Mouse (Mus musculus) induced T-regulatory cell, adult 2 months (primary cell): Measurements from ENCODE around the gene Rpl24.
"Not testable (repeated sequence)": the region's sequence is repeated elsewhere in the genome, so short reads cannot be mapped to it uniquely, and the experiment has no call there.

Source experiments
- DNase-seq: peaks from one replicate; pipeline ENCODE4 v3.0.0-alpha.2; 2012; ENCODE audit warnings: low read depth

Gene Rpl24

DNA sequence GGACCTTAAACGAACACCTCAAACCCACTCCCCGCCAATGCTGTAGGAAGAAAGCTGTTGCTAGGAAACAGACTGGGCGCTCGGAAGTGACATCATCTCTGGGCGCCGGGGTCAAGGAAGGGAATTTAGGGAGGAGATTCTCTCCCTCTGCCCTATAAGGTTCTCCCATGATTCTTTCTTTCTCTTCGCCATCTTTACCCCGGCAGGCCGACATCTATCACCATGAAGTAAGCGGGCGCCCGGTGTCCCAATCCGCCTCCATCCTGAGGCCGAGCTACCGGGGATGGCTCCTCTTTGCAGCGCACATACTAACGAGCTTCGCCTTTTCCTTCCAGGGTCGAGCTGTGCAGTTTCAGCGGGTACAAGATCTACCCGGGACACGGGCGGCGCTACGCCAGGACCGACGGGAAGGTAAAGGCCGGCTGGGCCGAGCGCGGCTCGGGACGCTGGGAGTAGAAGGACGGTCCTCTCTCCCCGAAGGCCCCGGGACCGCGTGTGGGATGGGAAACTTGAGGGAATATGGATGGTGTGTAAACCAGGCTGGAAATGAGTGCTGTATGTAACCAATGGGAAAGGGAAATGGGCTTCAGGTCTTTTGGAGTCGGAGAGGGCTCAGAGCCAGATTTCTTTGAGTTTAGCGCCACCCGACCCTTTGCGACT is at the start of gene Rpl24:
Gene Rpl24, plus strand, starts transcription at position 64 of the 660 bp plus-strand sequence.
- peak; percentile 96 for DNase-seq

DNA sequence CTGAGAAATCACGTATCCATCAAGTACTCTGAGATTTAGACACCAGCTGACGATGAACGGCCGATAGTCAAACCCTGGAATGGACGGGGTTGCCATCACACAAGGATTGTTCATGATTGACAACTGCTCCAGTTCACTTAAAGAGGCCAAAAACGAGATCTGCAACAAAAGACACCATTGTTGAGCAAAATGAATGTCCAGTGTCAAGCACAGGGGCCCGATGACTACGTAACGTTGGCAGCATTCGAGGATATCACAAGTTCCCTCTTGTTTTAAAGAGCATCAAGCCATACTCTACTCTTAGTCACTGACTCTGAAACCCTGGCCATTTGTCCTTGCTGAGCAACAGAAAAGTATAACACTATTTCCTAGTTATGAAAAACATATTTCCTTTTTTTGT is 44.0 kb upstream of the Rpl24 start:
- DNase-seq: no peak

DNA sequence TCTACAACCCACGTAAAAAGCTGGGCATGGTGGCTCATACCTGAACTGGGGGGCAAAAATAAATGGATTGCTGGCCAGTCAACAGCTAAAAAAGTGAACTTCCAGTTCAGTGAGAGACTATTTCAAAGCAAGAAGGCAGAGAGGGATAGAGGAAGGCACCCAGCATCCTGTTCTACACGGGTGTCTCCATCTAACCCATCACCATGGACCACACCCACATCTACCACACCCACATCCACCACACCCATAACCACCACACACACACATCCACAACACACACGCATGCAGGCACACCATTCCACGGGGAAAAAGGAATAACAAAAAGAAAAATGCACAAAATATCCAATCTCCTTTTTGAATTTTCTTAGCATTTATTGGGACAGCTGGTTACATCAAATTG is 42.1 kb upstream of the Rpl24 start:
- DNase-seq: peak; percentile 29

DNA sequence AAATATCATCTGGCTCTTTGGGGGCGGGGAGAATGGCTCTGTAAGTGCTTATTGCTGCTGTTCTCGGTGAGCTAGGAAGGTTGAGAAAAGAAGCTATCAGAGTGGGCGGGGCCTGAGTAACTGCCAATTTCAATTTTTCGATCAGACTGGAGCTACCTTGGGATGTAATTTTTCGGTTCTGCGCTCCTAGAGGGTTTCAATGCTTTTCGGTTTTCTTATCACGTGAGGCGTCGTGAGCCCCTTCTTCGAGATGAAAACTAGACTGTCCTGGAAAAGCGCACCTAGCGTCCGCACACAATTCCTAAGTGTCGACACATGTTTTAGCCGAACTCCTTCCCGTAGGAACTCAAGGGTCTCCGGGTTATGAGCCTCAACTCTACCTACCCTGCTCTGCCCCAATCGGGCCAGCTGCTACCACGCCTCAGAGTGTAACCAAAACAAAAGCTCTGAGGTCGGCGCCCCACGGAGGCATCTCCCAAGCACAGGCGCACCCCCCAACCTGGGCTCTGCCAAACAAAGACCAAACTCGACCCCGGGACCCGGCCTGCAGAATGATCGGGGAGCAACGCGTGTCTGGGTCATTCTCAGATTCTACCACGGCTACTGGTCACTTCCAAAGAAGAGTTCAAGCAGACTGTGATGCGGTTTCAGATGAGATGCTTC is 32.3 kb upstream of the Rpl24 start:
- peak; percentile 81 for DNase-seq

DNA sequence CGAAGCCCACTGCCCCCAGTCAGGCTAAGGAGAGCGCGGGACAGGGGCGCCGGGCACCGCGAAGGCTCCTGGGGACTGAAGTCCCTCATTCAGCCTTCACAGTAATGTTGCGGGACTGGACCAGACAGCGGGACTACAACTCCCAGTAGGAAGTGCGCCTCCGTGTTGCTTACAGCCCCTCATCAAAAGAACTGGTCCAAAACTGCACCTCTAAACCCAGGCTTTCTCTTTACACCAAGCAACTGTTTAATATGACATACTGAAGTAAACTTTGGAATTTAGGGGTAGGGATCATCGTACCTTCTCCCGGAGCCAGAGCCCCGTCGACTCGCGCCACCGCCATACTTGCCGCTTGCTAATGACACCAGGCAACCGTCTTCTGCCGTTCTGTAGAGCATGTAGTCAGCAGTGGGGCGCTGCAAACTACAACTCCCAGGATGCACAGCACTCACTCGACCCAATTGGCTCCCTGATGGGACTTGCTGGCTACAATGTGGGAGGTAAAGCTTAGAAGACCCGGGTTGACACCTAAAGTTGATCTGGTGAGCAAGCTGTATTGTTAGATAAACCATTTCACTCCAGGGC is 31.5 kb upstream of the Rpl24 start, which contains the start of gene Cep97:
Gene Cep97, minus strand, starts transcription at position 403 of the 585 bp plus-strand sequence.
- DNase-seq: peak; percentile 95

DNA sequence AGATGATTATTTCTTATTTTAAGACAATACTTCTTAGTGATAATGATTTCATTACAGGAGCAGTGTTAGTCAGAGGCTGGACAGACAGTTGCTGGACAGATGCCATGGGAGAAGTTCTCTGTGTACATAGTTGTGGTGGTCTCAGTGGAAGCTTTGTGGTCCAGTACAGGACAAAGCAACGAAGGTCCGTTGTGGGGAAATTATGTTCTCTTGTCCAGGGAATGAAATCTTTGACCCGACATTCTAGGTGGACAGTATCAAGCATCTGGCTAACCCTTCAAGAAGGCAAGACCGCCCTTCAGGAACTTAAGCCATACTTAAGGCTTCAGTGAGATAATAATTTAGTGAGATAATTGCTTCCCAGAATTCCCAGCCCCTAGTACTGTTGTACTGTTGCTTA is 27.3 kb upstream of the Rpl24 start:
- DNase-seq: no peak

DNA sequence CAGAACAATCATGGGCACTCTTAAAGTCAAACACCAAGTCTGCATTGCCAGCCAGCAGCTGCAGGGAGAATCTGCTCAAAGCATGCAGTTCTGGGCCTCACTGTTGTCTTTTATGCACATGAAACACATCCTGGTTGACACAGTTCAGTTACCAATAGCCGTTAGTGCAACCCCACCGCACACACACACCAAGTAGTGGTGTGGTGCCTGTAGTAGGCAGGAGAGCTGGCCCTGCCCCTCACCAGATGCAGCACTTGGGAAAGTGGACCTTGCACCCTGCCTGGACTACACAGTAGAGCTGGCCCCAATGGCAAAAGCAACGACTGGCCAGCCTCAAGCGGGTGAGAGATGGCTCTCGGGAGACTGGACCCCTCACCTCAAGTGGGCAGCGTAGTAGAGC is 26.4 kb upstream of the Rpl24 start:
- DNase-seq: no peak

DNA sequence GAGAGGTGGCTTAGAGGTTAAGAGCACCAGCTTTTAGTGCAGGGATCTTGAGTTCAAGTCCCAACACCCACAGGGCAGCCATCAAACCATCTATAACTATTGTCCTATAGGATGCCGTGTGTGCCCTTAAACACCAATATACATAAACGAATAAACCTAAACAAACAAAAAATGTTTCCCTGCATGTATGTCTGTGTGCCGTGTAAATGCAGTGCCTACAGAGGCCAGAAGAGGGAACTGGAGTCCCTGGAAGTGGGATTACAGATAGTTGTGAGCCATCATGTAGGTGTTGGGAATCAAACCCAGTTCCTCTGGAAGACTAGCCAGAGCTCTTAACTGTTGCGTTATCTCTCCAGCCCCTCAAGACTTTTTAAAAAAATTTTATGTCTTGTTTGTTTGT is 25.3 kb upstream of the Rpl24 start:
- DNase-seq: no peak

DNA sequence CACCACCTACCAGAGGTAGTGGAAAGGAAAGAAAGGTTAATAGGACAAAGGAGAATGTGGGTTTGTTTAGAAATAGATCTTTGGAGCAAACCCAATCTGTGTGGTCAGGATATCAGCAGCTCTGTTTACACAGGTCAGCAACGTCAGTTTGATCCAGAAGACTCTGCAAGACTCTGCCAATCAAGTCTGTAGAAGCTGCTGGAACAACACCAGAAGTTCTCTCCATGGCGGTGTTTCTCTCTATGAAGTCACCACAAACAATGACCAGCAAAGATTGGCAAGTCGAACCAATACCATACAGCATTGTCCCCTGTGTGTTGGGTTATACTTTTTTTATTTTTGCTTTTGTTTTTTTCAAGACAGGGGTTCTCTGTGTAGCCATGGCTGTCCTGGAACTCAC is 18.8 kb upstream of the Rpl24 start:
- peak; percentile 43 for DNase-seq

DNA sequence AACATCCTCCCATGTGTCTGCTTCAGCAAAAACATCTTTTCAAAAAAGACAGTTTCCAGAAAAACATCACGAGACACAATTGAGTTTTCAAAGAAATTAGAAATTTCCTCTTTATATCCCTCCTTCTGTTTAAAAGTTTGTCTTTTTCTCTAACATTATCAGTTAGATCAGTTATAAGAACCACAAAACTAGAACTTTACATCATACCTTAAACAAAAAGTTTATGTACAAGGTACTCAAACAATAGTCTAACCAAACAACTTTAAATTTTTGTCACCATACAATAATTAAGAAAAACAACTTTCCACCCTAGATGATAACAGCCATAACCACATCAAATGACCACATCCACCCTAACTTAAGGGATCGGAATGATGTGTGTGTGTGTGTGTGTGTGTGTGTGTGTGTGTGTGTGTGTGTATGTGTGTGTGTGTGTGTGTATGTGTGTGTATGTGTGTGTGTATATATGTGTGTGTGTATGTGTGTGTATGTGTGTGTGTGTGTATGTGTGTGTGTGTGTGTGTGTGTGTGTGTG is 18.1 kb upstream of the Rpl24 start:
- peak; percentile 77 for DNase-seq

DNA sequence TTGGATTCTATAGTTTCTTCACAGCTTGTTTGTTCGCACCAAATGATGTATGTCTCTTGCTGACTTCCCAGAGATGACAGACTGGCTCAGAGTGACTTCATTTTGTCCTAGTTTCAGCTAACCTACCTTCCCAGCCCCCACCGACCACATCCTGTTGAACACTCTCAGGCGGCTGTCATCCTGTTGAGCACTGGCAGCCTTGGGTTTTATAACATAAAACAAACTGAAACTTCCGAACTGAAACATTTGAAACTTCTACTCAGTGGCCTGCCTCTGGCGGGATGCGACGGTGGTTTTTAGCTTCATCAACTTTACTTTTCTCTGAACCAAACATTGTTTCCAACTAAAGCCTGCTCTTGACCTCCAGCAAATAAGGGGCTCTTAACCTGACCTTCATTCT is 17.1 kb upstream of the Rpl24 start:
- peak; percentile 98 for DNase-seq

DNA sequence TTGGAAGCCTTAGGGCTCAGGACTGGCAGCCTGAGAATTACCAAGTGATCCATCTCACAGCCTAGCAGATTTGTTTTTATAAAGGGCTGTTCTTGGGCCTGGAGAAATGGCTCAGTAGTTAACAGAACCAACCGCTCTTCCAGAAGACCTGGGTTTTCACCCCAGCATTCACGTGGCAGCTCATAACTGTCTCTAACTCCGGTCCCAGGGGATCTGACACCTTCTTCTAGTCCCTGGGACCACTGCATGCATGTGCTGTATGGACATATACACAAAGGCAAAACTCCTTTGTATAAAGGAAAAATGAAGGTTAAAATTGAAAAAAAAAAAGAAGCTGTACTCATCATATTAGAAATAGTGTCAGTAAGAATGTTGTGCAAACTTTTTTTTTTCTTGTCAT is 15.6 kb upstream of the Rpl24 start:
- no peak for DNase-seq

DNA sequence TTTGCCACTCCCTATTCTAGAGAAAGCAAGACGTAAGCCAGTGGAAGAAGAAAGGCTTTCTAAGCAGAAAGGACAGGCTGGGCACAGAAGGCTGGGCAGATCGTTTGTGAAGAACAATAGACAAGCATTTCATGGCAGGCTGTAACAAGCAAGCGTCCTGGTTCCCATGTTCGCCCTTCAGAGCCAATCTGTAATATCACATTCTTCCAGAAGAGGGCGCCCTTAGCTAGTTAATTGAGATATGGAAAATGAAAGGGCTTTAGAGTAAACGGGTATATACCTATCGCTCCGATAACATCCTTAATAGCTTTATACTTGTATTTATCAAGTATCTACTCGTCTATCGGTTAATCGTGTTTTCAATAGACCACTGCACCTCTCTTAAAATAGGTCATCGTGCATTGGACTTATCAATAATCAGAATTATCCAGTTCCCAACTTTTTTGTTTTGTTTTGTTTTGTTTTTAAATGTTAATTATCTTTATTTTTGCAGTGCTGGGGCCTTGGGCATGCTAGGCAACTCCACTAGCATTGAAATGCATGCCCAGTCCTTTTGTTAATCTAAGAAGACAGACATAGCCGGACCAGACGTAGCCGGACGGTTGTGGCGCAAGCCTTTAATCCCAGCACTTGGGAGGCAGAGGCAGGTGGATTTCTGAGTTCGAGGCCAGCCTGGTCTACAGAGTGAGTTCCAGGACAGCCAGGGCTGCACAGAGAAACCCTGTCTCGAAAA is 15.0 kb upstream of the Rpl24 start:
- peak; percentile 99 for DNase-seq

DNA sequence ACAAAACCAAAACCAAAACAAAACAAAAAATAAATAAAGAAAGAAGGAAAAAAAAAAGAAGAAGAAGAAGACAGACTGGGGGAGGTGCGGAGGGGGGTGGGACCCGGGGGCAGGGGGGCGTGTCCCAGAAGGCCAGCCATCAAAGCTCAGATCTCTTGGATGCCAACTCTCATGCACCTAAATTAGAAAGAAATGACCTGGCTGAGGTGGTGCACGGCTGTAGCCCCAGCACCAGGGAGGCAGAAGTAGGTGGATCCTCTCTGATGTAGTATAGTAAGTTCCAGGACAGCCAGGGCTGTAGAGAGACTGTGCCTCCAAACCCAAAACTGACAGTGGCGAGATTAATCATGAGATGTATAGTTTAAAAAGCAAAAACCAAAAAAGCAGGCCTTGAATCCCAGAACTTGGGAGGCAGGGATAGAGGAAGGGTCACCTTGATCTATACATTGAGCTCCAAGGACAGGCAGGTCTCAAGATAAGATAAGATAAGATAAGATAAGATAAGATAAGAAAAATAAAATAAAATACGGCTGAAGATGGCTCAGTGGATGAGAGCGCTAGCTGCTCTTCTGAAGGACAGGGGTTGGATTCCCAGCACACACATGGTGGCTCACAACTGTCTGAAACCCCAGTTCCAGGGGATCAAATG is 14.3 kb upstream of the Rpl24 start:
- peak; percentile 75 for DNase-seq

DNA sequence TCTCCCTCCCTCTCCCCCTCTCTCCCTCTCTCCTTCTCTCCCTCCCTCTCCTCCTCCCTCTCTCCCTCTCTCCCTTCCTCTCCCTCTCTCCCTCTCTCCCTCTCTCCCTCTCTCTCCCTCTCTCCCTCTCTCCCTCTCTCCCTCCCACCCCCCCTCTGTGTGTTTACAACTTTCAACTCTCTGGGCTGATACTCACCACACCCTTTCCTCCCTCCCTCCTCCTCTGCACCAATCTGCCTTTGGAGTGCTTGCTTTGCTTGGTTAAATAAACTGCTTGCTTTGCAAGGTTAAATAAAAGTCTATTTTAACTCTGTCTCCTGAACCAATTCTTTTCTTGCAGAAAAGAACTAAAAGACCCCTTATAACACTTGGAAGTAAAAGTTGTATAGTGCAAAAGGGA is 13.3 kb upstream of the Rpl24 start:
- peak; percentile 50 for DNase-seq

DNA sequence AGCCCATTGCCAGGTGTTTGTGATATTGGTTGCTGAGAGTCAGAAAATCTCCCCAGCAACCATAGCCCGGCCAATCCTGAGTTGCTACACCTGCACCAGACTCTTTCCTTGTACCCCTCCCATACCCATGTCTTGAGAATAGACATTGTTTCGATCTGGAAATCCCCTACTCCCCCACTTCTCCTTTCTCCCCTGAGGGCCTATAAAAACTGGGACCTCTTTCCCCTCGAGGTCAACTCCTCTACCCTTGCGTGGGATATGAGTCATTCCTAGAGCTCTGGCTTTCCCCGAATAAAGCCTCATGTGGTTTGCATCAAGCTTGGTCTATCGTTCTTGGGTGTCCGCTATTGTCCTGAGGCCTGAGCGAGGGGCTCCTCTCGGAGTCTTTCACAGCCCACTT is 11.9 kb upstream of the Rpl24 start:
- DNase-seq: not testable (repeated sequence)

DNA sequence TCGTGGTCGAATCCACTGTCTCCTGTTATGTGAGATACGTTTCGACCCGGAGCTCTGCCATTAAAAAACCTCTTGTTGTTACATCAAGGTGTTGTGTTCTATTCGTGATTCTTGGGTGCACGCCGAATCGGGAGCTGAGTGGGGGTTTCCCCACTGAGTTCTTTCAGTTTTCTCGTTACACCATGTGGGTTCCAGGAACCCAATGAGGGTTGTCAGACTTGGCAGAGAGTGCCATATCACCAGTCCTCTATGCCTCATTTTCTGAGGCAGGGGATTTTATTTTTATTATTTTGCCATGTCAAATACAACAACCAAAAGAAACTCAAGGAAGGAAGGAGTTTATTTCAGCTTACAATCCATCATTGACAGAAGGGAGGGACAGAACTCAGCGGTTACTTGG is 3.0 kb upstream of the Rpl24 start:
- DNase-seq: peak; percentile 73

DNA sequence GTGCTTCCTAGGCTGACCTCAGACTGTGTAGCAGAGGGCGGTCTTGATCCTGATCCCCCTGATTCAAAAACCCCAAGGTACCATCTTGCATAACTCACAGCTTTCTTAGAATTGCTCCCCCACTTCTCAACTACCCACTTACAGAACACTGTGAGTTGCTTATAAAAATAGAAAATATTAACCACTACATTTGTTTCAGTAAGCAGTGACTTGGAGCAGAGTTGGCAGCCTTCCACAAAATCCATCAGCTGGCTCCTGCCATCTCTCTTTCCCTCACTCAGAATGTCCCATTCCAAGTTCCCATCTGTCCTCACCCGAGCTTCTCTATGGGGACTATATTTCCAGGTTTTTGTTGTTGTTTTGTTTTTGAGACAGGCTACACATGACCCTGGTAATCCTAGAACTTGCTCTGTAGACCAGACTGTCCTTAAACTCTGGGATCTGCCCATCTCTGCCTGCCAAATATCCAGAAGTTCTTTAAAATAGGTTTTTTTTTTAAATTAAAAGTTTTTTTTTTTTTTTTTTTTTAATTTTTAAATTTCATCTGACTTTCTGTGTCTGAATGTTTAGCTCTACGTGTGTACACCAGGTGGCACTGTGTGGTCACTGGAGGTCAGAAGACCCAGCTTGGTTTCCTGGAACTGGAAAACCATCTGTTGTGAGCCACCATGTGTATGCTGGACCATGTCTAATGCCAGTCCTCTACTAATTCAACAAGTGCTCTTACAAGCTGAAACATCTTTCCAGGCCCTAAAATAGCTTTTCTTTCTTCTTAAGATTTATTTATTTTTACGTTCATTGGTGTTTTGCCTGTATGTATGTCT is 1.7 kb upstream of the Rpl24 start:
- peak; percentile 68 for DNase-seq

DNA sequence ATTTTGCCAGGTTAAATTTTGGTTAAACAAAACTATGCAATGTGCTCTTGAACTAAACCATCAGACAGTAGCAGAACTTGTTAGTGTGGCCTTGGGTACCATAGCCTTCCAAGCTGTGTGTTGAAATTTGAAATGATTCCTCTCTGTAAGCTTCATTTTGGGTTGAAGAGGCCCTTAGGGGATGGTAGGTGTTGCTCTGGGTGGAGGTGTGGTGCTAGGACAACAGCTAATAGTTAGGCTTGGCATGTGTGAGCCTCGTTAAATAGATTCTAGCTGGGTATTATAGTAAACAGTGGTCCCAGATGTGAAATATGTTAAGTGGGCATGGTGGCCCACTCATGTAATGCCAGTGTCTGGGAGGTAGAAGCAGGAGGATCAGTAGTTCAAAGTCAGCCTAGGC is 1.1 kb downstream of the Rpl24 start:
- peak; percentile 41 for DNase-seq

DNA sequence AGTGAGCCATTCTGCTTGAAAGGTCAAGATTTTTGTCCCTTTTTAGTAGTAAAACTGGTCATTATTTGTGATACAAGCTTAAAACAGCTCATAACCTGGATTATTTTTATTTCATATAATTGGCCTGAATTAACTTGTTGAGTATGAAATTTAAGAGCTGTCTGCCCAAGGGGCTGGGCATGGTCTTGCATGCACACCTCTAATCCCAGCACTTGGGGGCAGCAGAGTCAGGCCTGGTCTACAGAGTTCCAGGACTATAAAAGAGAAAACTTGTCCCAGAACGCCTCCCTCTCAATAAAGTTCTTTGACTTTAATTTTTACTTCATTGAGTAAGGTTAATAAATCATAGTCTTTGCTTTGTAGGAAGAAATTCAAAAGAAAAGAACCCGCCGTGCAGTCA is 3.1 kb downstream of the Rpl24 start:
- peak; percentile 76 for DNase-seq

DNA sequence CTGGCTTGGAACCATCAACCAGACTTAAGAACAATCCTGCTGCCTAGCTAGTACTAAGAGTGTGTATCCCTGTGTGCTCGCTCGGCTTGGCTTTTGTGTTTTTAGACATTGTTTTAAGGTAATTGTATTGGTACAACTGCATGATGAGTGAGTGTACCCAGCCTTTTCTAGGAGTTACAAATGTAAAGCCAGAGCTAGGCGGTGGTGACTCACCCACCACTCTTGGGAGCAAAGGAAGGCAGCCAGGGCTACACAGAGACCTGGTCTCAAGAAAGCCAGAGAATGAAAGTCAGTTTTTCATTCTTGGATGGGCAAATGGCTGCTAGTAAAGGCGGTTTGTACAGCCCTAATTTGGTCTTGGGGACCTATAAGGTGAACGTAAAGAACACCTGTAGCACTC is 4.3 kb downstream of the Rpl24 start:
- DNase-seq: no peak
